Mouse (Mus musculus): ENCODE data around the gene Tmem185b. TPM values are rescaled to one million over a fixed set of nuclear protein-coding genes. Genes with fewer than 3 reads are reported as not detected.

Gene Tmem185b
- polyA plus RNA-seq, 1 experiment from 2014 or later, result 23.9 TPM

DNA sequence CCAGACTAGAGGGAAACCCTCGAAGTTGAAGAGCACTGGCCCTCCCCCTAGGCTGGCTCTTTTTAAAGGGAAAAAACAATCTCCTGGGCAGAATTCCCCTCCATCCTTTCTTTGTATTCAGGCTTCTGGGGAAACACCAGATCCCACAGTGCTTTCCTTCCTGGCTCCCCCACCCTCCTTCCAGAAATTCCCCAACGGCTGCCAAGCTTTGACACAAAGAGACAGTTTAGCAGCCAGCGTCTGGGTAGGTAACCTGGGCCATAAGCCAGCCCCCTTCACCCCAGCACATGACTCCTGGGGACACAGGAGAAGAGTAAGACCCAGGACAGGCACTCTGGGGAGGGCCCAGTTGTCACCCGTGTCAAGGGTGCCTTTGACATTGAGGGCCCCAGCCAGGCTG is 17.4 kb upstream of the Tmem185b start:
- no peak overlapping the region for H3K4me2 ChIP-seq (replicated peaks; ENCODE audit: low read depth, low read length)
- peak overlapping the region; percentile 33; the same call in 1 of the 2 replicates for H3K27ac ChIP-seq (ENCODE audit: low read length)
- H3K27me3 ChIP-seq (ENCODE audit: control insufficient read depth, insufficient read depth, low read length), result no peaks in the 10 kb centered on the region
- no peak for ATAC-seq (ENCODE audit: insufficient number of reproducible peaks, insufficient read depth, low FRiP score, low read depth)
- no peaks in the 10 kb centered on the region for H3K36me3 ChIP-seq (ENCODE audit: control insufficient read depth, insufficient read depth, low read length)
- no peaks in the 10 kb centered on the region for H3K9me3 ChIP-seq (ENCODE audit: control insufficient read depth, low read depth, low read length)
- H3K4me1 ChIP-seq (ENCODE audit: control insufficient read depth, insufficient read depth, low read length), result peaks cover 14% of the 10 kb centered on the region; the same call in 1 of the 2 replicates
- H3K9ac ChIP-seq (replicated peaks; ENCODE audit: low read depth, low read length), result no peak overlapping the region
- WGBS, result 47% methylated on average over 4 of the region's 4 CpGs
- H3K4me3 ChIP-seq (ENCODE audit: low read depth, low read length), result no peak overlapping the region

DNA sequence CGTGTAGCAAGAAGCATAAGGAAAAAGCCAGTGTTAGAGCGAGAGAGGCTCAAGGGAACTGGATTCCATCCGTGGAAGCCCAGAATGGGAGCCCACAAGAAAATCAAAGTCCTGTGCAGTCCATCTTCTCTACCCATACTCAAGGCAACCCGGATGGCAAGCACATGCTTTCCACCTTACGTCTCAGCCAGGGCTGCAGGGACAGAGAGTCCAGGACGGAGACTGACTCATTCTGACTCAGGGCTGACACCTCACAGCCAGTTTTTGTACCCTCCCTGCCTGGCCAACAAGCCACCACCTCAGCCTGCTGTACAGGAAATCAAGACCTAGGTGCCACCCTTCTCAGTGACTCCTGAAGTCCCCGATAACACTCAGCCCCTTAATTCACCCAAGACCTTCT is 16.5 kb upstream of the Tmem185b start:
- 86% methylated on average over 7 of the region's 7 CpGs for WGBS
- Histone ChIP-seq H3K36me3 (ENCODE audit: control insufficient read depth, insufficient read depth, low read length) (no peaks in the 10 kb centered on the region), H3K4me2 (replicated peaks; ENCODE audit: low read depth, low read length) (no peak overlapping the region), H3K27ac (ENCODE audit: low read length) (no peak overlapping the region), H3K9me3 (ENCODE audit: control insufficient read depth, low read depth, low read length) (no peaks in the 10 kb centered on the region), H3K9ac (replicated peaks; ENCODE audit: low read depth, low read length) (no peak overlapping the region), H3K4me3 (ENCODE audit: low read depth, low read length) (no peak overlapping the region), H3K27me3 (ENCODE audit: control insufficient read depth, insufficient read depth, low read length) (no peaks in the 10 kb centered on the region), H3K4me1 (ENCODE audit: control insufficient read depth, insufficient read depth, low read length) (peaks cover 11% of the 10 kb centered on the region; the same call in 1 of the 2 replicates)
- ATAC-seq (ENCODE audit: insufficient number of reproducible peaks, insufficient read depth, low FRiP score, low read depth), result no peak

DNA sequence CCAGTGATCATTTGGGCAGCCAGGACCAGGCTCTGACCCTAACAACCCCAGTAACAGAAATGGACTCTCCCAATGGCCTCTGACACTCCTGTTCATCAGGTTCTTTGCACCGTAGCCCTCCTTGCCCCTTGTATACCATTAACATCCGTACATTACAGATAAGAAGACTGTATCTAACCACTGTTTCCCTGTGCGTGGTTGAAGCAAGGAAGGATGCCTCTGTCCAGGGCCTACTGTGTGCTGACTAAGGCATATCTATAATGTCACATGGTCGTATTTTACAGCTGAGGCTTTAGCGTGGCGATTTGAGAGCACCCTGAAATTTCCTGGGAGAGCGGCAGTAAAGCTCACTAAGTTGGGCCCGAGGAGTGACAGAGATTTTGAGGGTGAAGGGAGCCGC is 15.6 kb upstream of the Tmem185b start:
- 0 out of 2 replicates have a peak, but pooled peaks cover 6% of the 10 kb centered on the region for H3K4me1 ChIP-seq (ENCODE audit: control insufficient read depth, insufficient read depth, low read length)
- no peak overlapping the region for H3K4me2 ChIP-seq (replicated peaks; ENCODE audit: low read depth, low read length)
- no peak overlapping the region for H3K9ac ChIP-seq (replicated peaks; ENCODE audit: low read depth, low read length)
- H3K4me3 ChIP-seq (ENCODE audit: low read depth, low read length), result no peak overlapping the region
- 60% methylated on average over 9 of the region's 9 CpGs for WGBS
- H3K9me3 ChIP-seq (ENCODE audit: control insufficient read depth, low read depth, low read length), result no peaks in the 10 kb centered on the region
- ATAC-seq (ENCODE audit: insufficient number of reproducible peaks, insufficient read depth, low FRiP score, low read depth), result no peak
- H3K36me3 ChIP-seq (ENCODE audit: control insufficient read depth, insufficient read depth, low read length), result no peaks in the 10 kb centered on the region
- no peaks in the 10 kb centered on the region for H3K27me3 ChIP-seq (ENCODE audit: control insufficient read depth, insufficient read depth, low read length)
- H3K27ac ChIP-seq (ENCODE audit: low read length), result no peak overlapping the region

DNA sequence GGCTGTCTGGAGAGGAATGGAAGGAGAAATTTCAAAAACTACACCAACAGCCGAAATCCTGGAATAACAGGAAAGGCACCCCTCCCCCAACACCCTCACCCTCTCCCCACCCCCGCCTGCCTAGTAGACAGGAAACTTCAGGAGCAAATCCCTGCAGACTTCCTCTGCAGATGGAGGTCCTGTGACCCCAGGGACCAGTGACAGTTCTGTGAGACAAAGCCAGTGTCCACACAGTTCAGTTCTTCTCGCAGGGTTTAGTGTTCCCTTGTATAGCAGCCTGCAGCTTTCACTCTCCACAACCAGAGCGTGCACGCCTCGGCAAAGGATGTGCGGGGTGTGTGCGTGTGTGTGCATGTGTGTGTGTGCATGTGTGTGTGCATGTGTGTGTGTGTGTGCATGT is 15.1 kb upstream of the Tmem185b start:
- Histone ChIP-seq H3K36me3 (ENCODE audit: control insufficient read depth, insufficient read depth, low read length) (no peaks in the 10 kb centered on the region), H3K4me1 (ENCODE audit: control insufficient read depth, insufficient read depth, low read length) (0 out of 2 replicates have a peak, but pooled peaks cover 6% of the 10 kb centered on the region), H3K27me3 (ENCODE audit: control insufficient read depth, insufficient read depth, low read length) (no peaks in the 10 kb centered on the region), H3K9me3 (ENCODE audit: control insufficient read depth, low read depth, low read length) (no peaks in the 10 kb centered on the region), H3K4me2 (replicated peaks; ENCODE audit: low read depth, low read length) (no peak overlapping the region), H3K4me3 (ENCODE audit: low read depth, low read length) (no peak overlapping the region), H3K27ac (ENCODE audit: low read length) (0 out of 2 replicates have a peak overlapping the region, but pooled peaks have one; percentile 3), H3K9ac (replicated peaks; ENCODE audit: low read depth, low read length) (no peak overlapping the region)
- 62% methylated on average over 8 of the region's 8 CpGs for WGBS
- no peak for ATAC-seq (ENCODE audit: insufficient number of reproducible peaks, insufficient read depth, low FRiP score, low read depth)

DNA sequence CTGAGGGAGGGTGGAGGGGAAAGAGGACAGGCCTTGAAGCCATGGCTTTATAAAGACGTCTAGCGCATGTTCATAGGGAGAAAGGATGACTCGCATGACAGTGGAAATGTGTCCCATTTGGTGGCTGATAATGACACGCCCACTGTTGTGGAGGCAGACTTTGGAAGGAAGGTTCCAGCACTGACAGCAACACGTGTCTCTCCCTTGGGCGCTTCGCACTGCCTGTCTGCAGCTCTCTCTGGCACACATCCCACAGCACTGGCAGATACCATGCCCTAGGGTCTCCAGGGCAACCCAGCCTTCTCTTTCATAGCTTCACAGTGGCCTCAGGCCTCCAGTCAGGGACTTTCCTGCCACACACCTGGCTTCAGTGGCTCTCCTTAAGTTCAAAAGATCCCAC is 7.9 kb upstream of the Tmem185b start:
- Histone ChIP-seq H3K27ac (ENCODE audit: low read length) (no peak overlapping the region), H3K27me3 (ENCODE audit: control insufficient read depth, insufficient read depth, low read length) (no peaks in the 10 kb centered on the region), H3K9ac (replicated peaks; ENCODE audit: low read depth, low read length) (no peak overlapping the region), H3K4me1 (ENCODE audit: control insufficient read depth, insufficient read depth, low read length) (0 out of 2 replicates have a peak, but pooled peaks cover 6% of the 10 kb centered on the region), H3K4me3 (ENCODE audit: low read depth, low read length) (no peak overlapping the region), H3K4me2 (replicated peaks; ENCODE audit: low read depth, low read length) (no peak overlapping the region), H3K36me3 (ENCODE audit: control insufficient read depth, insufficient read depth, low read length) (no peaks in the 10 kb centered on the region), H3K9me3 (ENCODE audit: control insufficient read depth, low read depth, low read length) (no peaks in the 10 kb centered on the region)
- 81% methylated on average over 7 of the region's 7 CpGs for WGBS
- ATAC-seq (ENCODE audit: insufficient number of reproducible peaks, insufficient read depth, low FRiP score, low read depth), result no peak

DNA sequence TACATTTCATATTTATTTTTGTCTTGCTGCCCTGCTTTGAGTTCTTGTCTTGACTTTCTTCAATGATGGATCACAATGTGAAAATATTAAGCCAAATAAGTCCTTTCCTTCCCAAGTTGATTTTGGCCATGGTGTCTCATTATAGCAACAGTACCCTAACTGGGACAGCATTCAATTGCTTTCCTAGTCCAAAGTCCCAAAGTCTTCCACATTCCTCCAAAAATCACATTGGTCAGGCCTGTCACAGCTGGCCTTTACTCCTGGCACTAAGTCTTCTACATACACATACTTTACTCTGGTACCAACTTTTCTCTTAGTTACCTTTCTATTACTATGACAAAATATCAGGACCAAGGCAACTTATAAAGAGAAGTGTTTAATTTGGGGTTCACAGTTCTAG is 7.2 kb upstream of the Tmem185b start:
- no peak for ATAC-seq (ENCODE audit: insufficient number of reproducible peaks, insufficient read depth, low FRiP score, low read depth)
- Histone ChIP-seq H3K4me1 (ENCODE audit: control insufficient read depth, insufficient read depth, low read length) (0 out of 2 replicates have a peak, but pooled peaks cover 6% of the 10 kb centered on the region), H3K4me3 (ENCODE audit: low read depth, low read length) (no peak overlapping the region)

DNA sequence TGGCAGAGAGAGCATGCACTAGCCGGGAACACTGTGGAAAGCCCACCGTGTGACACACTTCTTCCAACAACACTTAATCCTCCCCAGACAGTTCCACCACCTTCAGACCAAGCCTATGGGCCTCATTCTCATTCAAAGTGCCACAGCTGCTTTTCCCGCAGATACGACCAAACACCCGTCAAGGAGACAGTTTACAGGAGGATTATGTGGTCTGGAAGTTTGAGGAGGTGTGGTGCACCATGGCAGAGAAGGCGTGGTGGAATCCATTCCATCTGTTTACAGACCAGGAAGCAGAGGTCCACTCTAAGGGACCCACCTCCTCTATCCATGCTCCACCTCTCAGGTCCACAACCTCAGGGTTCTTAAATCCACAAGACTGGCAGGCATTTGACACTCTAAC is 6.7 kb upstream of the Tmem185b start:
- H3K27ac ChIP-seq (ENCODE audit: low read length), result no peak overlapping the region
- no peak overlapping the region for H3K4me3 ChIP-seq (ENCODE audit: low read depth, low read length)
- H3K36me3 ChIP-seq (ENCODE audit: control insufficient read depth, insufficient read depth, low read length), result no peaks in the 10 kb centered on the region
- H3K27me3 ChIP-seq (ENCODE audit: control insufficient read depth, insufficient read depth, low read length), result no peaks in the 10 kb centered on the region
- H3K4me2 ChIP-seq (replicated peaks; ENCODE audit: low read depth, low read length), result no peak overlapping the region
- no peaks in the 10 kb centered on the region for H3K9me3 ChIP-seq (ENCODE audit: control insufficient read depth, low read depth, low read length)
- H3K9ac ChIP-seq (replicated peaks; ENCODE audit: low read depth, low read length), result no peak overlapping the region
- 0 out of 2 replicates have a peak, but pooled peaks cover 6% of the 10 kb centered on the region for H3K4me1 ChIP-seq (ENCODE audit: control insufficient read depth, insufficient read depth, low read length)
- ATAC-seq (ENCODE audit: insufficient number of reproducible peaks, insufficient read depth, low FRiP score, low read depth), result no peak
- WGBS, result 29% methylated on average over 6 of the region's 6 CpGs

More for the DNA sequence above, 7.2 kb upstream of the Tmem185b start:
- Histone ChIP-seq H3K9me3 (ENCODE audit: control insufficient read depth, low read depth, low read length) (no peaks in the 10 kb centered on the region), H3K27ac (ENCODE audit: low read length) (no peak overlapping the region), H3K9ac (replicated peaks; ENCODE audit: low read depth, low read length) (no peak overlapping the region), H3K27me3 (ENCODE audit: control insufficient read depth, insufficient read depth, low read length) (no peaks in the 10 kb centered on the region), H3K4me2 (replicated peaks; ENCODE audit: low read depth, low read length) (no peak overlapping the region), H3K36me3 (ENCODE audit: control insufficient read depth, insufficient read depth, low read length) (no peaks in the 10 kb centered on the region)

DNA sequence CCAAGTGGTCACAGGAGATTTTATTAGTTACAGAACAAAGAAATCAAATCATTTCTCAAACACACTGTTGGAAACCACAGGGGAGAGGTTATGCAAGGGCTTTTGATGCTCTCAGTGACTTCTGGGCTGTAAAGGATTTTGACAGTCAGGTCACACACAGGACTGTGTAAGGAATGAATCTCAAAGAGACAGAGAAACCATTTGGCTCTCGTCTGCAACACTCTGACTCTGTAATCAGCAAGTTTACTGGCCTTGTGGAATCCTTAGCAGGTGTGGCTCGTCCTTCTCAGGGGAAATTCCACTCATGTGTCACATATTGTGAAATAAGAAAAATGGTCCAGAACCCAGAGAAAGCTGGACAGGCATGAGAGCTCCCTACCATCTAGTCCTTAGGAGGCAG is 4.9 kb upstream of the Tmem185b start:
- no peaks in the 10 kb centered on the region for H3K27me3 ChIP-seq (ENCODE audit: control insufficient read depth, insufficient read depth, low read length)
- peaks cover 16% of the 10 kb centered on the region; the same call in 1 of the 2 replicates for H3K4me1 ChIP-seq (ENCODE audit: control insufficient read depth, insufficient read depth, low read length)
- H3K36me3 ChIP-seq (ENCODE audit: control insufficient read depth, insufficient read depth, low read length), result no peaks in the 10 kb centered on the region
- no peaks in the 10 kb centered on the region for H3K9me3 ChIP-seq (ENCODE audit: control insufficient read depth, low read depth, low read length)
- no peak overlapping the region for H3K9ac ChIP-seq (replicated peaks; ENCODE audit: low read depth, low read length)
- H3K4me3 ChIP-seq (ENCODE audit: low read depth, low read length), result no peak overlapping the region
- no peak overlapping the region for H3K4me2 ChIP-seq (replicated peaks; ENCODE audit: low read depth, low read length)
- 35% methylated on average over 2 of the region's 2 CpGs for WGBS
- ATAC-seq (ENCODE audit: insufficient number of reproducible peaks, insufficient read depth, low FRiP score, low read depth), result no peak
- no peak overlapping the region for H3K27ac ChIP-seq (ENCODE audit: low read length)

DNA sequence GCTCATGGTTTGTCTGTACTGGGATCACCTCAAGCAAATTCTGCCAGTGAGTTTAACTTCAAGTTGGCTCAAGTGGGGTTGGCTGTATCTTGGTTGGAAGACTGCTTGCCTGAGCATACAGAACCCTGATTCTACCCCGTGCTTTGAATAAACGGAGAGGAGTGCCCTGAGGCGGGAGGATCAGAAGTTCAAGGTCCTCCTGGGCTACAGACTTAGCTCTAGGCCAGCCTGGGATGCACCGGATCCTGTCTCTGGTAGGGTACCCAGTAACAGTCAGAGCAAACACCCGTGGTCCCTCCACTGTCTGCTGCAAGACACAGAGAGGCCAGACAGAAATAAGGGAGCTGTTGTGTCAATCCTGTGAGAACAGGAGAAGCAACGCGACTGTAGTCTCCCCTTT is 4.3 kb upstream of the Tmem185b start:
- Histone ChIP-seq H3K27ac (ENCODE audit: low read length) (no peak overlapping the region), H3K36me3 (ENCODE audit: control insufficient read depth, insufficient read depth, low read length) (no peaks in the 10 kb centered on the region), H3K4me2 (replicated peaks; ENCODE audit: low read depth, low read length) (no peak overlapping the region), H3K9ac (replicated peaks; ENCODE audit: low read depth, low read length) (no peak overlapping the region), H3K4me3 (ENCODE audit: low read depth, low read length) (no peak overlapping the region), H3K9me3 (ENCODE audit: control insufficient read depth, low read depth, low read length) (peaks cover 3% of the 10 kb centered on the region; the same call in 1 of the 2 replicates), H3K4me1 (ENCODE audit: control insufficient read depth, insufficient read depth, low read length) (peaks cover 21% of the 10 kb centered on the region), H3K27me3 (ENCODE audit: control insufficient read depth, insufficient read depth, low read length) (no peaks in the 10 kb centered on the region)
- WGBS, result 73% methylated on average over 7 of the region's 7 CpGs
- no peak for ATAC-seq (ENCODE audit: insufficient number of reproducible peaks, insufficient read depth, low FRiP score, low read depth)

All from stomach, embryonic 14.5 days (tissue).